Mouse (Mus musculus): Measurements from ENCODE around the gene Pank1.

- TF ChIP-seq CTCF (IDR thresholded peaks at IDR 0.05; ENCODE audit: low read depth, low read length) (no peak), POLR2A (IDR thresholded peaks at IDR 0.05; ENCODE audit: borderline replicate concordance, low read depth, low read length) (no peak)
These were observed 72.1 kb downstream of the Pank1 start for GRCm38 (mm10) chr19:34807173-34807572.
